Mouse (Mus musculus): ENCODE data around the gene Zswim4.

DNA sequence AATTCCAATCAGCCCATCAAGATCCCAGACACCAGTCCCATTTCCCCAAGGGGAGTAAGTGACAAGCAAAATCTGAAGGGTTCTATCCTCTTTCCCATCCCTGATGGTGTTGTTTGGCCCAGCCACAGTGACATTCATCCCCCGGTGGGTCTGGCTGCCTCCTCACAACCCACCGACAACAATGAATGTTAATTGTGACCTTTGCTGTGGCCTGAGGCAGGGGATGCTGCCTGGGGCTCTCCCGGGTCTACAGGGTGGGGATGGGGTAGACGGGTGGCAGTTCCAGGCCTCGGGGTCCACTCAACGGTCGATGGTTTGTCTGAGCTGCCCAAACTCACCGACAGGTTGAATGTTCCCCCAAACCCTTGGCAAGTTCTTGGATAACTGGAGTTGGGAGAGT, 58.3 kb downstream of the Zswim4 start:
- TF ChIP-seq CTCF (IDR thresholded peaks at IDR 0.05; ENCODE audit: borderline replicate concordance, extremely low read depth, insufficient read depth, insufficient read length): no peak
- no peak for TF ChIP-seq POLR2A (IDR thresholded peaks at IDR 0.05; ENCODE audit: borderline replicate concordance, extremely low read depth, insufficient read depth, insufficient read length, poor library complexity, severe bottlenecking)
